Mouse (Mus musculus) ES-Bruce4 (cell line): ENCODE results near the gene Vmn1r195.
"Not testable (repeated sequence)": the region's sequence is repeated elsewhere in the genome, so short reads cannot be mapped to it uniquely, and the experiment has no call there.

Experiments used
- CTCF ChIP-seq: IDR thresholded peaks from one replicate; pipeline ENCODE4 v1.8.1; 2011; ENCODE audit warnings: low read depth, low read length
- POLR2A ChIP-seq: IDR thresholded peaks from one replicate; pipeline ENCODE4 v1.8.1; 2011; ENCODE audit warnings: low read length; ENCODE audit not compliant: insufficient read depth

- not testable (repeated sequence) for TF ChIP-seq CTCF, POLR2A
These were observed 37.8 kb downstream of the Vmn1r195 start for GRCm38 (mm10) chr13:22308075-22308474.
